Mouse (Mus musculus): ENCODE results near the gene Coa7. TPM values are rescaled to one million over a fixed set of nuclear protein-coding genes. Genes with fewer than 3 reads are reported as not detected.

The Coa7 gene
- polyA plus RNA-seq (2016; fragmentation: Nextera tagmentation; extraction: Ambion mirVana), result 46.6 and 46.8 TPM in 2 replicates

DNA sequence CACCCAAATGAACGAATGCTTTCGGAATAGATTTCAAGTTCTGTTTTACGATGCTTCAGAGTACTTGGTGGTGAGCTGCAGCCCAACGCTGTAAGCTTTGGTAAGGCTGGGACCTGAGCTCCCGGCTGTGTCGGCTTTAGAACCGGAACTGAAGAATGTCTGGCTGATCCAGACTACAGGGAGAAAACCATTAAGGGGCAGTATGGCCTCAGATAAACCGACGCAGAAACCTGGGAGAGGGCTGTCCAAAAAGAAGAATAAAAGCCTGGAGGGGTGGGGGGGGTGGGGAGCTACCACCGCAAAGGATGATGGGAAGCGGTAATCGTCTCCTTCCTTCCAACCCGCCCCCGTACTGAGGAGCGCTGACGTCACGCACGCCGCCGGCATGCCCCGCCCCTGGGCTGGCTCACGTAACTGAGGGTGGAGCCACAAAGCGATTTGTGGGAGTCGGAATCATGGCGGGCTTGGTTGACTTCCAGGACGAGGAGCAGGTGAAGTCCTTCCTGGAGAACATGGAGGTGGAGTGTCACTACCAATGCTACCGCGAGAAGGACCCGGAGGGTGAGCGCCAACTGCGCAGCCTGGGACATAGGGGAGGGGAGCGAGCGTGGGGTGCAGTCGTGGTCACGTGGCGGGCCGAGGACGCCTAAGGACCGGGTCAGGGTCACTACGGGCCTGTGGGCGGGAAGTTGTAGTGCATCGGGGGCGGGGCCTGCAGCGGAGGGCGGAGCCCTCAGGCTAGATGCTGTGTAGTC, at the start of gene Coa7:
TSS of gene Coa7 (plus strand) at position 411 of the 755 bp plus-strand sequence.
- H3K36me3 ChIP-seq, result peaks cover 22% of the 10 kb centered on the region
- peak within 1 kb of the TSS; percentile 90 for H3K27ac ChIP-seq (ENCODE audit: poor library complexity, severe bottlenecking)
- peak within 1 kb of the TSS; percentile 70 for H3K9ac ChIP-seq
- H3K4me1 ChIP-seq (replicated peaks), result peaks cover 23% of the 10 kb centered on the region
- H3K9me3 ChIP-seq (replicated peaks), result no peaks in the 10 kb centered on the region
- under 1% methylated on average over 44 of the region's 45 CpGs for WGBS
- H3K4me3 ChIP-seq, result peak within 1 kb of the TSS; percentile 62
- no peaks in the 10 kb centered on the region for H3K27me3 ChIP-seq (replicated peaks)
- peak within 1 kb of the TSS; percentile 73 for H3K4me2 ChIP-seq
- peak; percentile 98 for ATAC-seq (ENCODE audit: insufficient number of reproducible peaks, low FRiP score)

DNA sequence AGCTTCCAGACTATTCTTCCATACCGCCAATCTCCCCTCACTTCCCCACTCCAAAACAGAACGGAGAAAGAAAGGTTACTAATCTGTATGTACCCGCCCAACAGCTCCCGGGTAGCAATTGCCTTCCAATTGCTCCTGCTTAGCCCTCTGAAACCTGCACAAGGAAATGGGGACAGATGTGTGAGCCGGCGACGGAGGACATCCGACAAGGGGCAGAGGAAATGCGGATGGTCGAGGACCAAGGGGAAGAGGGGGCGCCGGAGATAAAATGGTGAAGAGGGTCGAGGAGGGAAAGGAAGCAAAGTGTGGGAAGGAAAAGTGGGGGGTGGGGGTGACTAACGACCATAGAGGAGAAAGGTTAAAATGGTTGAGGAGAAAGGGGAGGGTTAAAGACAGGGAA, 27.7 kb upstream of the Coa7 start:
- peak overlapping the region; percentile 85 for H3K4me2 ChIP-seq
- peak overlapping the region; percentile 76 for H3K4me3 ChIP-seq
- peak overlapping the region; percentile 90 for H3K27ac ChIP-seq (ENCODE audit: poor library complexity, severe bottlenecking)
- peak overlapping the region; percentile 81 for H3K9ac ChIP-seq
- no peaks in the 10 kb centered on the region for H3K36me3 ChIP-seq
- WGBS, result 2% methylated on average over 14 of the region's 14 CpGs
- no peak; the same call in 1 of the 2 replicates for ATAC-seq (ENCODE audit: insufficient number of reproducible peaks, low FRiP score)
- peaks cover 17% of the 10 kb centered on the region for H3K4me1 ChIP-seq (replicated peaks)
- H3K9me3 ChIP-seq (replicated peaks), result no peaks in the 10 kb centered on the region
- no peaks in the 10 kb centered on the region for H3K27me3 ChIP-seq (replicated peaks)

- peak within 1 kb of the TSS; percentile 76 for H3K4me3 ChIP-seq
- no peaks in the 10 kb centered on the region for H3K9me3 ChIP-seq (replicated peaks)
- ATAC-seq (ENCODE audit: insufficient number of reproducible peaks, low FRiP score), result peak; percentile 97
- H3K4me2 ChIP-seq, result peak within 1 kb of the TSS; percentile 85
- no peaks in the 10 kb centered on the region for H3K36me3 ChIP-seq
- no peaks in the 10 kb centered on the region for H3K27me3 ChIP-seq (replicated peaks)
- under 1% methylated on average over 43 of the region's 58 CpGs for WGBS
- peaks cover 17% of the 10 kb centered on the region for H3K4me1 ChIP-seq (replicated peaks)
- peak within 1 kb of the TSS; percentile 81 for H3K9ac ChIP-seq
- H3K27ac ChIP-seq (ENCODE audit: poor library complexity, severe bottlenecking), result peak within 1 kb of the TSS; percentile 90
Observed at GRCm38 (mm10) chr4:108300670-108301373, 27.1 kb upstream of the Coa7 start, which contains the start of gene Zyg11b. Zyg11b (minus strand) TSS chr4:108301096.

DNA sequence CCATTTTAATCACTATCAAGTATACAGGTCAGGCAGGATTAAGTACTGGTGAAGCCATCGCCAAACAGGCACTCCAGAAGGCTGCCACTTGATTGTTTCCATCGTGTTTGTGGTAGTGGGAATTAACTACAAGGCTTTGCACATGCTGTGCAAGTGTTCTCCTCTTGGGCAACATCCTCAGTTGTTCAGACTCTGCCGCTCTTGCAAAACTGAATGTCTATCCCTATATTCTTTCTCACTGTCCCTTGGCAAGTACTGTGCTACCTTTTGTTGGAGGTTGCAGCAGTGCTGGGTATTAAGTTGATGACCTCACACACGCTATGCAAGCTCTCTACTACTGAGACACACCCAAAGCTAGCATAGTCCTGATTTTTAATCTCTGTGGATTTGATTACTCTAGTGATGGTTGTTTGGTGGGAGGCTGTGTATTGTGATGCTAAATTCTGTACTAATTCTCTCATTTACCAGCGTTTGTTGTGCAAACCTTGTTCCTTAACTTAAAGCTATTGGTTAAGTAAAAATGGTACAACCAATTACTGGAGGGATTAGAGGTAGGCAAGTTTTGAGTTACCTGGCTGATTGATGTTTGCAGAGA, 25.5 kb upstream of the Coa7 start:
- Histone ChIP-seq H3K36me3 (no peaks in the 10 kb centered on the region), H3K27me3 (replicated peaks) (no peaks in the 10 kb centered on the region), H3K4me3 (no peak overlapping the region), H3K4me2 (no peak overlapping the region), H3K9me3 (replicated peaks) (peaks cover 3% of the 10 kb centered on the region; the same call in 1 of the 2 replicates), H3K4me1 (replicated peaks) (peaks cover 17% of the 10 kb centered on the region), H3K27ac (ENCODE audit: poor library complexity, severe bottlenecking) (no peak overlapping the region), H3K9ac (no peak overlapping the region)
- WGBS, result 74% methylated on average over 5 of the region's 5 CpGs
- ATAC-seq (ENCODE audit: insufficient number of reproducible peaks, low FRiP score), result no peak

DNA sequence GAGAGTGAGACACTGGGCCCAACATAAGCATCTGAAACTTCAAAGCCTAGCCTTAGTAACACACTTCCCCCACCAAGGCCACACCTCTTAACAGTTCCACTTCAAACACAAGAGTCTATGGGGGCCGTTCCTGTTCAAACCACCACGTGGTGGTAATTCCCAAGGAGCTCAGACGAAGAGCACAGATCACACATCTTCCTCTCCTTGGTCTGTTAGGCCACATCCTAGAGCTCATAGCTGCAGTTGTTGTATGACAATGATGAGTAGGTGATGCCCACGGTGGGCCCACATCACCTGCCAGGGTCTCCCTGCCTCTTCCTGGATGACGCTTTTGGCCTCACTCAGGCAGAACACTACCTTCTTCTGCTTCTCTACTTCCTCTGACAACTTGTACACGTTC, 17.2 kb upstream of the Coa7 start:
- Histone ChIP-seq H3K9ac (no peak overlapping the region), H3K27ac (ENCODE audit: poor library complexity, severe bottlenecking) (no peak overlapping the region), H3K4me3 (no peak overlapping the region), H3K36me3 (no peaks in the 10 kb centered on the region), H3K27me3 (replicated peaks) (no peaks in the 10 kb centered on the region), H3K4me2 (no peak overlapping the region), H3K4me1 (replicated peaks) (0 out of 2 replicates have a peak, but pooled peaks cover 4% of the 10 kb centered on the region), H3K9me3 (replicated peaks) (peaks cover 13% of the 10 kb centered on the region; the same call in 1 of the 2 replicates)
- no peak for ATAC-seq (ENCODE audit: insufficient number of reproducible peaks, low FRiP score)
- WGBS, result 72% methylated on average over 6 of the region's 6 CpGs

GRCm38 (mm10) chr4:108314041-108314440, 13.9 kb upstream of the Coa7 start:
- Histone ChIP-seq H3K27me3 (replicated peaks) (no peaks in the 10 kb centered on the region), H3K4me3 (no peak overlapping the region), H3K4me2 (no peak overlapping the region), H3K36me3 (no peaks in the 10 kb centered on the region), H3K9me3 (replicated peaks) (no peaks in the 10 kb centered on the region), H3K4me1 (replicated peaks) (peaks cover 13% of the 10 kb centered on the region), H3K27ac (ENCODE audit: poor library complexity, severe bottlenecking) (no peak overlapping the region), H3K9ac (no peak overlapping the region)
- no peak for ATAC-seq (ENCODE audit: insufficient number of reproducible peaks, low FRiP score)
- WGBS, result 26% methylated on average over 5 of the region's 5 CpGs

DNA sequence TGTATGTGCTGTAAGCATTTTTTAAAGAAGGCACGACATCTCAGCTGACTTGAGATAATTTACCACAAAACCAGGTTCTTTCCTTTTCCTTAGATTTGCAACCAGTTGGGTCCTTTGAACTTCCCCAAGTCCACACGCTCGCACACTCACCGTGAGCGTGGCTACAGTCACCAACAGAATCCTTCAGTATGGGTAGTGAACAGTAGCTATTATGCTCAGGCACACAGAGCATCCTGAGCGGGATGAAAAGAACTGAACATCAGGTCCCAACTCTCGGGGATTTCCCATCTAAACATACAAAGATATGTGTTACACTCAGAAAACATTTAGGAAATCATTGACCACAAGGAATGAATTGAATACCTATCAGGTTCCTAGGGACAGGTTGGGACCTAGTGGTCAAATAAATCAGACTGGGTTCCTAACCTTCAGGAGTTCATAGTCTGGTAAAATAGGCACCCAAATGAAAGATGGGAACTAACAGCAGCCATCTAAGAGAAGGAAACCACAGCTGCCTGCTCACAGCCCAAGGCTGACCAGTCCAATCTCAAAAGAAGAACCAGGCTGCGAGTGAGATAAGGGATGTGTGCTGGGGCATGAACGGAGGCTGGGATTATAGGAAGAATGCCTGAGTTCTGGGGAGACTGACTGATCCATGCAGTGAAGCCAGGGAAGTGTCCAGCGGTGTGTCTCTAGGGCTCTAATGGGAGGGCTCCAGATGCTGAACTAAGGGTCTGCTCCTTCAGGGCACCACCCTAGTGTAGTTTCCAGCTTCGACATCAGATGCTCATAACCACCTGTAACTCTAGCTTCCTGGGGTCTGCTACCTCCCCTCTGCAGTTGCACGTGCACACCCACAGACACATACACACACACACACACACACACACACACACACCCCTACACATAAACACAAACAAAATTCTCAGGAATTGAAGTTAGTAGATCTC, 10.0 kb upstream of the Coa7 start:
- no peaks in the 10 kb centered on the region for H3K9me3 ChIP-seq (replicated peaks)
- peaks cover 20% of the 10 kb centered on the region for H3K4me1 ChIP-seq (replicated peaks)
- 67% methylated on average over 12 of the region's 12 CpGs for WGBS
- H3K27me3 ChIP-seq (replicated peaks), result no peaks in the 10 kb centered on the region
- H3K4me3 ChIP-seq, result no peak overlapping the region
- ATAC-seq (ENCODE audit: insufficient number of reproducible peaks, low FRiP score), result no peak
- H3K27ac ChIP-seq (ENCODE audit: poor library complexity, severe bottlenecking), result no peak overlapping the region
- no peak overlapping the region for H3K4me2 ChIP-seq
- no peak overlapping the region for H3K9ac ChIP-seq
- H3K36me3 ChIP-seq, result no peaks in the 10 kb centered on the region

DNA sequence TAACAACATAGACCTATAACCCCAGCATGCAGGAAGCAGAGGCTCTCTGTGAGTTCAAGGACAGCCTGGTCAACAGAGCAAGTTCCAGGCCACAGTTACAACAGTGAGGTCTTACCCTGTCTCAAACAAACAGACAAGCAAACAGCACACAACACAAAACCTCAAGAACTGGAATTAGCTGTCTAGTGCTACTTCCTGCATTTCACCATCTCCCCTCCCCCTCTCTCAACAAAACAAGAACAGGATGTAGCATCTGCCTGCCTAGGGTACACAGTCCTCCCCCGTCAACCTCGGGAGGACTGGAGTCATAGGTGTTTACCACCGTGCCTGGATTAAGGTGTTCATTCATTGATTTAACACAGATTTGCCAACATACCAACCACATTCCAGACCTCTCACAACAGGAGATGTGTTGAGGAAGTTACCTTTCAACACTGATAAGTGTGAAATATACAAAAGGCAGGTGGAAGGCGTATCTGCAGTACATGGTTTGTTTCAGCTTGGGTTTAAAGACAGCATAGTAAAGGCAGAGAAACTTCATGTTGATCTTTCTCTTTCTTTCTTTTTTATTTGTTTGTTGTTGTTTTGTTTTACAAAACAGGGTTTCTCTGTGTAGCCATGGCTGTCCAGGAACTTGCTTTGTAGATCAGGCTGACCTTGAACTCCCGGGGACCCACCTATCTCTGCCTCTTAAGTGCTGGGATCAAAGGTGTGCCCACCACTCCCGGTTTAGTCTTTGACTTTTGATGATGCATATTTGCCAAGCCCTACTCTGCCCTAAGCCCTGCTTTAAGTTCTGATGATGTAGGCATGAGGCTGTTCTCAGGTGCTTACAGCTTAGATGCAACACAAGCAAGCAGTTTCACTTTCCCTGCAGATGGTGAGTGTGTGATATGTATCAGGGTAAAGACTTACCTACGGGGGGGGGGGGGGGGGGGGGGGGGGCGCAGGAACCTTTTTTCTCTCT, 9.0 kb upstream of the Coa7 start:
- Histone ChIP-seq H3K27ac (ENCODE audit: poor library complexity, severe bottlenecking) (no peak overlapping the region), H3K36me3 (no peaks in the 10 kb centered on the region), H3K4me1 (replicated peaks) (peaks cover 18% of the 10 kb centered on the region), H3K9ac (no peak overlapping the region), H3K27me3 (replicated peaks) (no peaks in the 10 kb centered on the region), H3K9me3 (replicated peaks) (no peaks in the 10 kb centered on the region), H3K4me2 (no peak overlapping the region), H3K4me3 (no peak overlapping the region)
- 23% methylated on average over 8 of the region's 8 CpGs for WGBS
- peak; percentile 33; the same call in 1 of the 2 replicates for ATAC-seq (ENCODE audit: insufficient number of reproducible peaks, low FRiP score)

DNA sequence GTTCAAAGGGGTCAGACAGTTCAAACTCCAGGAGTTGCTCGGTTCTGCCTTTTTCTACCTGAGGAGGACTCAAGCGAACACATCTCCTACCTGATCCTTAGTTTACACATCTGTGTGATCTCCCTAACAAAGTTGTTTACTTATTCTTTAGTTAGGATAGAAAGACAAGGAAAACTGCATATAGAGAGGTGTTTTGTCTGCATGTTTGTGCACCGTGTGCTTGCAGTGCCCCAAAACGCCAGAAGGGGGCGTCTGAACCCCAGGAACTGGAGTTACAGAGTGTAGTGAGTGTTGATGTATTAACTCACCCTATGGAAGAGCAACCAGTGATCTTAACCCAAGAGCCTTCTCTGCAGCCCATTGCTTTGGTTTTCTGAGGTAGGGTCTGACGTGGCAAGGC, 8.2 kb upstream of the Coa7 start:
- 75% methylated on average over 6 of the region's 6 CpGs for WGBS
- Histone ChIP-seq H3K4me2 (no peak overlapping the region), H3K4me1 (replicated peaks) (peaks cover 16% of the 10 kb centered on the region), H3K4me3 (no peak overlapping the region), H3K36me3 (no peaks in the 10 kb centered on the region), H3K27ac (ENCODE audit: poor library complexity, severe bottlenecking) (no peak overlapping the region), H3K9ac (no peak overlapping the region), H3K27me3 (replicated peaks) (no peaks in the 10 kb centered on the region), H3K9me3 (replicated peaks) (no peaks in the 10 kb centered on the region)
- no peak for ATAC-seq (ENCODE audit: insufficient number of reproducible peaks, low FRiP score)
